Mouse (Mus musculus) granulocyte monocyte progenitor cell, adult 5-6 weeks (primary cell): Measurements from ENCODE around the gene Snx29. TPM values are rescaled to one million over a fixed set of nuclear protein-coding genes. Genes with fewer than 3 reads are reported as not detected.

Source experiments
- ATAC-seq: replicated peaks from 2 replicates; pipeline ENCODE4 v1.8.0; 2016; ENCODE audit warnings: mild to moderate bottlenecking, moderate TSS enrichment, inconsistent platforms; ENCODE audit not compliant: poor library complexity, severe bottlenecking
- total RNA-seq, 2 experiments: library from RNA; stranded (forward) in 1 of 2; stranded (reverse) in 1 of 2; fragments of 200-712, 200-1000 nt in 1 of 2; fragments of >200 nt in 1 of 2; fragmentation: Nextera tagmentation in 1 of 2; gene quantifications; 2 replicates each; pipeline ENCODE4 v1.2.3; 2014 to 2017

Gene Snx29
- total RNA-seq, 2 experiments from 2014 or later = 7.8 to 21.2 TPM

GRCm38 (mm10) chr16:11405193-11405592, 82.5 kb downstream of the Snx29 start:
- ATAC-seq = no peak

- ATAC-seq = no peak
These were observed 83.5 kb downstream of the Snx29 start for GRCm38 (mm10) chr16:11406201-11406600.

GRCm38 (mm10) chr16:11406622-11407021, 83.9 kb downstream of the Snx29 start:
- no peak for ATAC-seq

GRCm38 (mm10) chr16:11407932-11408620, 85.4 kb downstream of the Snx29 start:
- no peak for ATAC-seq

DNA sequence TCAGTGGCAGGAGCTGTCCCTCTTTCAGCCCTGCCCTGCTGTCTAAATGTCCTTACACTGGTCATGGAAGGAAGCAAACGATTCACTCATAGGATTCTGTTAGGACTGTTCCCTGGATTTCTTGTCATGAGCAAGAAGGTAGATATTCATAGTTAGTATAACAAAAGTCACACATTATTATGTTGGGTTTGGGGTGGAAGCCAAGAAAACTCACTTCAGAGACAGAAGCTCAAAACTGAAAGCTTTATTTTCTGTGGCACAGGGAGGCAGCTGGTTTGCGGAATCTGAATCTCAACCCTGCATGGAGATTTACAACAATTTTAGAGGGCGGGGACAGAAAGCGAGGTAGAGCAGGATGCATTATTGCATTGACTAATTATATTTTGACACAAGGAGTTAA, 86.0 kb downstream of the Snx29 start:
- ATAC-seq = no peak

DNA sequence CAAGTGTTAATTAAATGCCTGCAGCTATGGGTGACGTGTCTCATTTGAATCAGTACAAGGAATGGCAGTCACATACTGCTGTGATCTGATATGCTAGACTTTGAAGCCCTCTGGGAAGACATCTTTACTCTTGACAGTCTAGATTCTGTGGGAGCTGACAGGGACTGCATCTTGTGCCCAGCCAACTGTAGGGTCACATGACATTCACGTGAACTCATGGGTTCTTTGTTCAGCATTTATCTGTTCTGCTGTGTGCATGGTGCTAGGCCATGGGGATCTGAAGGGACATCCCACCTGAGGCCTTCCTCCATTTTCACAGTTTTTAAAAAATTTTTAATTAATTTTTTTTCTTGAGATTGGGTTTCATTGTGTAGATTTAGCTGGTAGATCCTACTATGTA, 91.9 kb downstream of the Snx29 start:
- no peak for ATAC-seq

GRCm38 (mm10) chr16:11418183-11418588, 95.5 kb downstream of the Snx29 start:
- peak; percentile 80 for ATAC-seq

DNA sequence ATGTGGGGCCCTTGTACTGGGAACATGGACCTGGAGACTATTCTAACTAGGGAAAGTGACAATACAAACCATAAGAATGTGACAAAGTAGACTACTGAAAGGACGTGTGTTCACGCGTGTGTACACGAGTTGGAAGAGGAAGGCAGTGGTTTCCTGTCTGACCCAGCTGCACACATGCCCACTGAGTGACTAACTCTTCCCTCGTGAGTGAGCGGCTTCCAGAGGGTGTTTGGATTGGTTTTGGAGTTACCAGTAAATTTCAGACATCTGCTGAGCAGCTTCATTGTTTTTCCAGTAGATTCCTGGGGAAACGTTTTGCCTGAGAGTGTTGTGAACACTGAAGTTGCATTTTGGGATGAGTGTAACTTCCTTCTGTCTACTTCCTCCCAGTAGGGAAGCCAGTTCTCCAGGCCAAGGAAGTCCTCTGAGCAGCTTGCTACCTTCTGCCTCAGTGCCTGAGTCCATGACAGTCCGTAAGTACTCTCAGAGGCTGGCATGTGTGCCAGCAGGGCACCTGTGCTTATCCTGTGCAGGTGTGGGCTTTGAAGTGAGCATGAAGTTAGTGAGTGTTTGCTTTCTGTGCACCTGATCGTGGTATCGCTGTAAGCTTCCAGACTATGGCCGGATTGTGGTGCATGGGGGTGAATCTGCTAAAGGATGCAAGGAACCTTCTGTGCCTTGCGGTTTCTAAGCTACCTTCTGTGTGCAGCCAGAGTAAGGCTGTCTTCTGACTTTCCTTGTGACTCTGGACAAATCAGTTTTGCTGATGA, 97.8 kb downstream of the Snx29 start:
- peak; percentile 47 for ATAC-seq

GRCm38 (mm10) chr16:11422165-11422564, 99.5 kb downstream of the Snx29 start:
- no peak for ATAC-seq

- ATAC-seq = no peak
These were observed 100.3 kb downstream of the Snx29 start for GRCm38 (mm10) chr16:11422889-11423610.

- ATAC-seq = peak; percentile 40; the same call in 1 of the 2 replicates
These were observed 101.0 kb downstream of the Snx29 start for GRCm38 (mm10) chr16:11423611-11424297.

DNA sequence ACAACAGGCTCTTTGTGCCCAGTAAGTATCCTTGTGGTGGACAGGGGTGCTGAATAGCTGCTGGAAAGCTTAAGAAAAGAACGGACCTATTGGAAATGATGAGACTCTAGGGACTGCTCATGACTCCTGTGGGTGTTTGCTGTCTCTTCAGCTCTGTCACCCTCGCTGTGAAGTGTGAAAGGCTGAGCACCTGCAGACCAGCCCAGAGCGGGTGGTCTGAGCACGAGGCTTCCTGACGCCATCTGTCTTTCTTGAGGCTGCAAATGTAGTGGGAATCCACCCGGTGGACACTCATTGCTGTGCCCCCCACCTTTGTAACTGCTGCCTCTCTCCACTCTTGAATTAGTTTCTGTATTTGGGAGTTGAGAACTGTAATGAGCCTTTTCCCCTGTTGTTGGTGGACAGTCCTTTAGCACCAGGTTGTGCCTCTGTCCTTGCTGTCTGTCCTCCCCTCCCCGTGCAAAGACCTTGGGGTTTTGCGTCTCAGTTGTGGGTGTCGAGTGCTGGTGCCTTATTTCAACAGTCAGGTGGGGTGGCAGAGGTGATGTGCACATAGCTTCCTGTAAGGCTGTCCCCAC, 101.9 kb downstream of the Snx29 start:
- ATAC-seq = no peak; the same call in 1 of the 2 replicates

DNA sequence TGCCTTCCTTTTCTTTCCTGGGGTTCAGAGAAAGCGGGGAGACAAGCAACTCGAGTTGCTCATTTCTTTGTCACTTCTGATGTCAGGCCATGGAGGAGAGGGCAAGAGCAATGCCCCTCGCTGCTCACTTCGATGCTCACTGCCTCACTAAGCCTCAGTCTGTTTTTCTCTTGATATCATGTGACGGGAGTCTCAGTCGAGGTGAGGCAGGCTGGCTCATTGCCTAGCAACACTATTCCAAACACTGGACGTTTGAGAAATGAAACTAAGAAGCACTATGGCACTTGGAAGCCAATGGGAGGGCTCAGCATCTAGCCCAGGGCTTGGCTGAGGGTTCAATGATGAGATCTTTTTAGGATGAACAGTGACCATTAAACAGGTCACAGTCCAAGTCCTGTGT, 102.6 kb downstream of the Snx29 start:
- ATAC-seq = 0 out of 2 replicates have a peak, but pooled peaks have one; percentile 10

DNA sequence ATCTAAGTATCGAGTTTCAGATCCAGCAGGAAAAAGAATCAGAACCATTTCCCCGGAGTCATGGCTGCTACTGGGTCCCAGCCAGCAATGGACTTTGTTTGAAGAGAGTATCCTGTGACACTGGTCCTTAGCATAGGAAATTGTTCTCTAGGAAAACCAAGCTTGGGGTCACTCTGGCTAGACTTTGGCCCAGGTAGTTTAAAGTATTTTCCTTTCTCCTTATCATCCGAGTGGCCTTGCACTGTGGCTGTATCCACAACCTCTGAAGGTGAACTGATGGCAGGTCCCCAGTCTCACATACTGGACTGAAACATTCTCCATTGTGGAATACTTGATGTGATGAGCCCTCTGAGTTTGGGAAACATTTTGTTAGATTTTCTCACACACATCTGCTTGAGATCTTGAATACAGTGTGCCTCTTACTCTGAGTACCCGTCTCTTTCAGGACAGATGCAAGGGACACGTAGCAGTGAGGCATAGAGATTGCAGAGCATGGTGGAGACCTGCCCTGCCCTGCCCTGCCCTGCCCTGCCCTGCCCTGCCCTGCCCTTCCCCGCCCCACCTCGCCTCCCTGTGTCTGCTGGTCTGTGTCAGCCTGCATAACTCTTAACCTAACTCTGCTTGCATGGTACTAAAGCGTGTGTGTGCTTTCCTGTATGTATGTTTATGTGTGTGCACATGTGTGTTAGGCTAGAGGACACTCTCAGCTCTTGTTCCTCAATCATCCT, 104.3 kb downstream of the Snx29 start:
- no peak for ATAC-seq

DNA sequence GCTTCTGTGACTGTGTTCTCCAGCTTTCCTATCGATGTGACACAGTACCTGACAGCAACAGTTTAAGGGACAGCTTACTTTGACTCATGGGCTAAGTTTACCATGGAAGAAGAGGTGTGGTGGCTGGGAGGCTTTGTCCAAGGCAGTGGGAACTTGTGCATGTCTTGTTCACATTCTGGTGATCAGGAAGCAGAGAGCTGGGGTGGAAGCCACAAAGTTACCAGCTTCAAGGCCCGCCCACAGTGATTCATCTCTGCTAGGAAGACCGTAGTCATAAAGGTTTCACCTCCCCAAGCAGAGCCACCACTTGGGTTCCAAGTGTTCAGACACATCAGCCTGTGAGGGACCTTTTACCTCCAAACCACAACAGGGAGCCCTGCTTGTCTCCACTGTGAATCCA, 107.1 kb downstream of the Snx29 start:
- no peak for ATAC-seq

DNA sequence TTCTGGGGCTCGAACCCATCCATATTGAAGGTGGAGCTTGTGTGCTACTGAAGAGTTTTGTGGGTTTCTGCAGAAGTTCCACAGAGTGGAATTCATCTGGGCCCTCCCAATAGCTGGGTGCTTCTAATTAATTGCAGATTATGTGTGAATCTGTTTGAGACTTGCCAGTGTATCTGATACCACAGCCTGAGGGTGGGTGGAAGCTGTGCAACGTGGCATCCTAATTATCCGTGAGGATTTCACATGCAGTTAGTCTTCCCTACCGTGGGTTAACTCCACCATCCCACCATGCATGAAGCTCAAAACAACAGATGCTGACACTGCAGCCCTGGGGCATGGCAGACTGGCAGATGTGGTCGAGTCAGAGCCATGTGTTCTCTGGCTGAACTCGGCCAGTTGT, 107.8 kb downstream of the Snx29 start:
- no peak for ATAC-seq

DNA sequence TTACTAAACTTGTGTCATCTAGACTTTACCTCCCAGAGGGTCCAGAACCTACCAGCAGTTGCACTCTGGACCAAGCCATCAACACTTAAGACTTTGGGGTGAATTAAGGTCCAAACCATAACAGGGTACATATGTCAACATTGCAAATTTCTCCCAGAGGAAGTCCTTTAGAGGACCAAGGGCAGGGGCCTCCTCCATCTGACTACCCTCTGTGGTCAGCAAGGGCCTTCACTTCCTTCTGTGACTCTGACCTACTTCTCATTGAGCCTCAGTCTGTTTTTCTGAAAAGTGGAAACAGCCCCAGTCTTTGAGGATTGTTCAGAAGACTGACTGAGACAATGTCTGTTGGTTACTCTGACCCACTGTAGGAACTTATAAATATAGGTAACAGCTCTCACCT, 111.1 kb downstream of the Snx29 start:
- peak; percentile 97 for ATAC-seq

DNA sequence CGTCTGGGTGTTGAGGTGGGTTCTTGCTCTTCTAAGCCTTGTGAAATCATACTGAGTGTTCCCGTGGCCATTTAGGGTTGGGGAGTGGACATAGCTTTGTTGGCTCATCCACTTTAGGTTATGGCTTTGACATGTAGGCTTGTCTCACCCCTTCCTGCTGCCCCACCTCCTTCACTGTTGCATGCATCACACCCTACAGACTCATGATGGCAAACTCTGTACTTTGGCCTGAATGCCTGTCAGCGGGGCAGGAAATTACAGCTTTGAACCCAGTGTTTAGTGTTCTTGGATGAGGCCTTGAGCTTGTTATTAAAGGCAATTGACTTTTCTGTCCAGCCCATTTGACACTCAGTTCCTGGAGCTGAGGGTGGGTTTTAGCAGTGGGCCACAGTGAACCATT, 114.9 kb downstream of the Snx29 start:
- ATAC-seq = no peak

GRCm38 (mm10) chr16:11439417-11439816, 116.7 kb downstream of the Snx29 start:
- ATAC-seq = peak; percentile 15

GRCm38 (mm10) chr16:11441616-11442015, 118.9 kb downstream of the Snx29 start:
- ATAC-seq = peak; percentile 42
